Mouse (Mus musculus): Measurements from ENCODE around the gene Mogat2.

Gene Mogat2

GRCm38 (mm10) chr7:99235657-99236056 is 2.8 kb downstream of the Mogat2 start:
- DNase-seq (ENCODE audit: low read depth, low spot score): no peak

DNA sequence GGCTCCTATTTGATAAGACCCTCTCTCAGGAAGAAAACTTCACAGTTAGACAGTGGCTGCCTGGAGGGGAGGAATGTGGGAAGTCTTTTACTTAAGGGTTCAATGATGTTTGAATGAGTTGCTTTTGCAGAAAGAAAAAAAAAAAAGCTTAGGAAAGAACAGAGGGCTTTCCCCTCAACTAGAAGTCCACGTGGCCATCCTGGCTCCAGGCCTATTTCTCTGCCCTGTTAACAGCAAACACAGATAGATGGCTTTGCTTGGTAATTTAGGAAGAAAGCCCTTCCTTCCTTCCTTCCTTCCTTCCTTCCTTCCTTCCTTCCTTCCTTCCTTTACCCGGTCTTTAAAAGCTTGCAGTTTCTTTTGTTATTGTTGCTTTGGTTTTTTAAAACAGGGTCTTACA is 3.5 kb downstream of the Mogat2 start:
- DNase-seq (ENCODE audit: low read depth, low spot score): no peak

DNA sequence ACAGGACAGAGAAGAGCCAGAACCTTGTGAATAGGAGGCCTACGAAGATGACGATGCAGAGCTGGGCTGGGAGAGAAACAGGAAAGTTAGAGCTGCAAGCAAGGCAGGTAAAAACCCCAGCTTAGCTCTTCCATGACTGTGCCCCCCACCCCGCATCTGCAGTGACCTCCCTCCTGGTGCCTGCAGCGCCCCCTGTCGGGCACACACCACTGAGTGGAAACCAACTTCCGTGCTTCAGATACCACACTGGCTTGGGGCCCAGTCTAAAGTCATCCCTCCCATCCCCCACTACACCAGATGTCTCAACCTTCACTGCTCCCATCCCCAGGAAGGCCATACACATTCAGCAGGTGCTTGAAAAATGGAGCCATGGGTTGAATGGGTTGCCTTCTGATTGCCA is 5.8 kb downstream of the Mogat2 start:
- no peak for DNase-seq (ENCODE audit: low read depth, low spot score)

DNA sequence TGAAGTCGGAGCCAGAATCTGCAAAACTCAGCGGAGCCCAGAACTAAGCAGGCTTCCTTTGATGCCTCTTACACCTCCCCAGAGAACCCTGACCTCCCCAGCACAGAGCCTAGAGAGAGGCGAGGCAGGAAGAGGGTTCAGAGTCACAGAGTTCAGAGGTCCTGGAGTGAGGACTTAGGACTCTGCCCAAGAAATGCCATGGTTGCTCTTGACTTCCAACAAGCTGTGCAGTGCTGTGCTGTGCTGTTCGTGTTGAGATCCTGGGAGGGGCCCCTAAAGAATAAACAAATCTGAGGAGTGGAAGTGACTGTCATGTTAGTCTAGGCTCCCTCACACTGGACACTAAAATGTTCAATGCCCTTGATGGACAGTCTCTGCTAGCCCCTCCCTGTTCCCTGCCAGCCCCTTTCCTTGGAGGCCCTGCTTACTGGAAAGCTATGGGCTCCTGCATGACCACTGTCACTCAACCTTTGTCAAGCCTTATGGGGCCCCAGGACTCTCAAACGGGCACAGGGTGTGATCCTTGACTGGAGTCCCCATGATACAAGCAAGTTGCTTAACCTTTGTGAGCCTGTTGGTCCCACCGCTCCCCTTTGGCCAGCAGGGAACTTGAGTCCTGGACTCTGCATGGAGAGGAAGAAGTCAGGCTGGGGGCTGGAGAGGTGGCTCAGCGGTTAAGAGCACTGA is 8.2 kb downstream of the Mogat2 start:
- no peak for DNase-seq (ENCODE audit: low read depth, low spot score)

DNA sequence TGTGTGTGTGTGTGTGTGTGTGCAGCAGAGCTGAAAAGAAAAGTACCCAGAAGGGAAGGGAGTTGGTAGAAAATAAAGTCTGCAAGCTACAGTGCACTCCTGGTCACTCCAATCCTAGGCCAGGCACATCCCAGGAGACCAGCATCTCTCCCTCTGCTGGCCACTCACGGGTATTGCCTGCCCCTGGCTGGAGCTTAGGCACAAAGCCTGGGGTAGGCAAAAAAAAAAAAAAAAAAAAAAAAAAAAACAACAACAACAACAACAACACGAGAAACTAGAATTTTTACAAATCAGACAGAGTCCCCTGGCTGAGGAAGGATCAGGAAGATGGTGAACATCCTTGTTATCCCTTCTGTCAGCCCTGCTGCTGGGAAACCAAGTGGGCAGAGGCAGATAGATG is 9.0 kb downstream of the Mogat2 start:
- DNase-seq (ENCODE audit: low read depth, low spot score): peak; percentile 66

DNA sequence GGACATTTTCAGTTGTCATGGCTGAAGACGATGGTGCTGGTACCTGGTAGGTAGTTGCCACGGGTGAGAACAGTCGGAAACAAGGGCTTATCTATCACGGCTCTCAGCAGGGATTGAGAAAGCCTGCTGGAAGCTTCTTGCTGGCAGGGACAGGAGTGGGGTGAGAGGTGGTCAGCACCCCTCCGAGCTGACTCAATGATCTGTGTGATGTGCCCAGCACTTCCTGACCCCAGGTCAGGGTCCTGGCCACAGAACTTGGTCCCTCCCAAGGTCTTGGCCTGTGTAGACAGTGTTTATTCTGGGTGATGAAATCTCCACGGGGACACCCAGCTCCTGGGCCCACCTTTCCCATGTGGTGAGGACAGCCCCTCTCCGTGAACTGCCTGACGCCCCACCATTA is 9.6 kb downstream of the Mogat2 start:
- no peak for DNase-seq (ENCODE audit: low read depth, low spot score)

DNA sequence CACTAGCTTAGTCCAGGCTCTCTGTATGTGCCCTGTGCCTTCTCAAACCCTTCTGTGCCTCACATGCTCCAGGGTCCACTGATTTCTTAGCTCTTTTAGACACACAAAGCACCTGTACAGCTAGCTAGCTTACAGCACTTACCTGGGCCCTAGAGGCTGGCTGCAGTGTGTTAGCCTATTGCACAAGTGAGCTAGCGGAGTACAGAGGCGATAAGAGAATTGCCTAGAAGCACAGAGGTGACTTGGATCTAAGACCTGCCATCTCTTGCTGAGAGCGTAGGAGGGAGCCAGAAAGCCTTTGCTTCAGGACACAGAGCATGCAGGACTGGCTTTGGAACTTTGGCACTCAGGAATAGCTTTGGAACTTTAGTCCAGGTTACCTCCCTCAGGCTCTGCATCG is 11.2 kb downstream of the Mogat2 start:
- DNase-seq (ENCODE audit: low read depth, low spot score): no peak

DNA sequence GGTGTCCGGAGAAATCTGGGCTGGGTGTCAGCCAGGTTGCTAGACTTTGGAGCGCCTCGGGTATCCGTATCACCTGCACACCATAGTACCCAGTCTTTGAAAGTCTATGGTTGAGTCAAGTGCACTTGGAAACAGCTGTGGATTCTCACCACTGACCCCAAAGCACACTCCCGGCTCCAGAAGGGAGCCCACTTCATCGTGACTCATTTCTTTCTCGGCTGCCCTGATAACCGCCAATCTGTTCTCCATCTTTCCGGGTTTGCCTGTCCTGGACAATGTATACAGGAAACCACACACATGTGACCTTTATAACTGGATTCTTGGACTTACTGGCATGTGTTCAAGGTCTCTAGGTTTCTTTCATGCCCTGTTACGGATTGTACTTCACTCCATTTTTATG is 11.8 kb downstream of the Mogat2 start:
- no peak for DNase-seq (ENCODE audit: low read depth, low spot score)

DNA sequence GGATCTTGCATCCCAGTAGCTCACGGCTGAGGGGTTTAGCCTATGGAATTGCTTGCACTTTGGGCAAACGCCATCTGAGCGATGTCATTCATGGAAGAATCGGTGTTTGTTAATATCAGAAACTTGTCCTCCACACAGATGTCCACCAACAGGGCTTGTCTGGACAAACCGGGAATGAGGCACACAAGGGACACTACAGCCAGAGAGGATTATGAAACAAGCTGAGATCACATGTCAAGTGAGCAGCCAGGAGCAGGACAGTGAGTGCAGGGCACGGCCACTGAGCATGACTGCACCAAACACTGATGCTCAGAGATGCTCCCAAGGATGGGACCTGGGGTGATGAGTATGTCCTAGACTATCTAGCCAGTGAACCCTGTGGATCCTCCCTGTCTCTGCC is 13.0 kb downstream of the Mogat2 start:
- no peak for DNase-seq (ENCODE audit: low read depth, low spot score)

DNA sequence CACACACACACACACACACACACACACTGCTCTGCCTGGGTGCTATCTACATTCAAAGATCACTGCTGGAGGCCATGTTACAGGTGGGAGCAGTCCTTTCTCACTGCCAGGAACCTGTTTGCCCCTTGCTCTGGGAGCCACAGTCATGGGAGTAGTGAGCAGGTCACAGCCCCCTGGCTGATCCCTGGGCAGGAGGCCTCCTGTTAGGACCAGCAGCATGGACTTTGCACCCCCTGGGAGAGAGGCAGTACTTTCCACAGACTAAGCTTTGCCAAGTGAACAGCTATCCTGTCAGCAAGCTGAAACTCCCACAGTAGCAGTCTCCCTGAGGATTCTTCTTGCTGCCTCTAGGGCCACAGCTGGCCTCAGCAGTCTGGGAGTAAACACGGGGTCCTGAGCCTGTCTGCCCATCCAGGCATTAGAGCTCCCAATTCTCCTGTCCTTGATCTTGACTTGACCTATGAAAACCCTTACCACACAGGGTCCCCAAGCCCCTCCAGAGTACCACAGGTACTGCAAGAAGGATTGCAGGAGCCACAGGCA is 13.7 kb downstream of the Mogat2 start:
- no peak for DNase-seq (ENCODE audit: low read depth, low spot score)

- no peak for DNase-seq (ENCODE audit: low read depth, low spot score)
Measured at GRCm38 (mm10) chr7:99224225-99224624, 14.2 kb downstream of the Mogat2 start.

- no peak for DNase-seq (ENCODE audit: low read depth, low spot score)
Measured at GRCm38 (mm10) chr7:99217338-99218074, 20.9 kb downstream of the Mogat2 start.

DNA sequence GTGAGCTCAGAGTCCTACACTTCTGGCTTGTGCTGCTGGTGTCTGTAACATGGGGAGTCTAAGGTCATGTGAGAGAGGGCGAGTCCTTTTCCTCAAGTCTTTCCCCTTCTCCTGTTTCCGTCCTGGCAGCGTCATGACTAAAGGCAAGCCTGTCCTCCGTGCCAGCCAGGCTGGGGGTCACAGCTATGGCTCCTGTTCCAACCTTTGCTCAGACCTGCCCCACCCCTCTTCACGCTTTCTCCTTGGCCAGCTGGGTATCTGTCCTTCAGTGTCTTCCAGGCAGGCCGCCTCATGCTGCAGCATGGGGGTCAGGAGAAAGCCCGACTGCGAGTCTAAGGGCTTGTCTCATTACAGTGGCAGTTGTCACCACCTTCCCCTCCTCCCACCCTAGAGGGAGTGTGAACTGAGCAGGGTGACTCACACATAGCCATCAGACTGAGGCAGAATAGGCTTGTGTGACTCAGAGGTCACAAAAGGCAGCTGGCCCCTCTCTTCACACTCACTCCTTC is 23.0 kb downstream of the Mogat2 start:
- no peak for DNase-seq (ENCODE audit: low read depth, low spot score)

DNA sequence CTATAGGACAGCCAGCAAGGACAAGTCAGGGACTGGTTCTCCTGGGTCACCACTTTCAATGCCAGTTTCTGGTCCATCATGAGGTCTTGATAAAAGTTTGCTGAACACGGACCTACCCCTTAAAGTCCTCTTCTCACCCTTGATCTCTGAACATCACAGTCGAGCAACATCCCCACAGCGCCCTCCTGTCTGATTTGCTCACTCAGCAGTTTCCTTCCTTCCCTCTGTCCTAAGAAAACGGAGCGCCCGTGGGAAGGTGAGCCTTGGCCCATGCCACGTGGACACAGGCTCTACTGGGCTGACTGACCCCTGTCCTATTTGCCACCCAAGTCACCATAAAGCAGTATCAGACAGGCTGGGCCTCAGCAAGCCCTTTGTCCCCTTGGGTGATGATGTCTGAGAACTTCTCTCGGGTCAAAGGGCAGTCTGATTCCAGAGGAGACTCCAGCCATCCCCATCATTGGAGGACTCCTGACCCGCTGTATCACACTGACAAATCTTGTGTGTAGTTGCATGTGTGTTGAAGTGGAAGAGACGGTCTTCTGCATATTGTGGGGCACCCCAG is 23.7 kb downstream of the Mogat2 start:
- DNase-seq (ENCODE audit: low read depth, low spot score): no peak

- no peak for DNase-seq (ENCODE audit: low read depth, low spot score)
Measured at GRCm38 (mm10) chr7:99213686-99214085, 24.7 kb downstream of the Mogat2 start.

DNA sequence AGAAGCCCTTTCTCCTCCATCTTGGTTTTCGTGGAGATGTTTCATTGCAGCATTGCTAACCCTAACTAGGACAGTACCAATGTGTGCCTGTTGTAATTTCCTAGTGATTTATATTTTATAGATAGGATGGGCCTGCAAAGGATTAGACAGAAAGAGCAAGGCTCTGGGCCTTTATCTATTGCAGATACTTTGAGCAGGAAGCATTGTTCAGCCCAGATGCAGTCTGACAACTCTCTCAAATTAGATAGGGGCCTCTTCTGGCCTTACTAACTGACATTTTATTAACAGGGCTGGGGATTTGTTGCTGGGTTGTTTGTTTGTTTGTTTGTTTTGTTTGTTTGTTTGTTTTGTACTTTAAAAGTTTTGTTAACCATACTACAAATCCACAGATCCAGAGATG is 25.4 kb downstream of the Mogat2 start:
- DNase-seq (ENCODE audit: low read depth, low spot score): no peak

DNA sequence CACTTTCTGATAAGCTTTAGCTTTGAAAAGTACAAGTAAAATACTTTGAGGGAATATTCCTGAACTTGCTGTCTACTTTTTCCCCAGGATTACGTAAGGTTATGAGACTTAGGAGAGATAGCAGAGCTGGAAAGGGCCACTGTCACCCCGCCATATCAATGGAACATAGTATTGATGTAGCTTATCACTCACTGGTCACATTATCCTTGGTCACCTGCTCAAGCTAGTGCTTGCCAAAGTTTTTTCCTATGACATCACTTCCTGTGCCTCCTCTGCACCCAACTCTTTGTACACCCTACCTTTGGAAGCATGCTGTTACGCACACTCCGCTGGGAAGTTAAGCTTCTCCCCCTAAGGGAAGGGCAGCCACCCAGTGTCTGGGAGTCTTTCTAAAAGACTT is 29.7 kb downstream of the Mogat2 start:
- DNase-seq (ENCODE audit: low read depth, low spot score): no peak

GRCm38 (mm10) chr7:99206364-99206763 is 32.1 kb downstream of the Mogat2 start:
- DNase-seq (ENCODE audit: low read depth, low spot score): no peak

- DNase-seq (ENCODE audit: low read depth, low spot score): no peak
Measured at GRCm38 (mm10) chr7:99202163-99202562, 36.3 kb downstream of the Mogat2 start.

DNA sequence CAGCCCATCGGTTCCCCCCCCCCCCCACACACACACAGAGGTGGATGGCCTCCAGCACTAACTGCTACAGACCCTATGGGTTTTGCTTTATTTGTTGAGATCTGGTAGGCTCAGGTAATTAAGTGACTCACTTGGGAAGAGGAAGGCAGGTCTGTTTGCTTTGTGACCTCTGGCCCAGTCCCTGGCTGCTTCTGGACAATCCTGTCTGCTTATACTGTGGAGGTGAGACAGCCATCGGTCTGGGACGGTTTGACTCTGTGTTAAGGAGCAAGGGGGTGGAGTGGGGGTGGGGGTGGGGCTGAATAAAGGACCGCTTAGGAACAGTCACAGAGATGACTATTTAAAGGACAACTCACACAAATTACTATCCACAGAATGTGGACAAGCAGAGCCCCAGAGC is 38.1 kb downstream of the Mogat2 start:
- DNase-seq (ENCODE audit: low read depth, low spot score): no peak

- DNase-seq (ENCODE audit: low read depth, low spot score): no peak
Measured at GRCm38 (mm10) chr7:99199451-99200175, 38.8 kb downstream of the Mogat2 start.

DNA sequence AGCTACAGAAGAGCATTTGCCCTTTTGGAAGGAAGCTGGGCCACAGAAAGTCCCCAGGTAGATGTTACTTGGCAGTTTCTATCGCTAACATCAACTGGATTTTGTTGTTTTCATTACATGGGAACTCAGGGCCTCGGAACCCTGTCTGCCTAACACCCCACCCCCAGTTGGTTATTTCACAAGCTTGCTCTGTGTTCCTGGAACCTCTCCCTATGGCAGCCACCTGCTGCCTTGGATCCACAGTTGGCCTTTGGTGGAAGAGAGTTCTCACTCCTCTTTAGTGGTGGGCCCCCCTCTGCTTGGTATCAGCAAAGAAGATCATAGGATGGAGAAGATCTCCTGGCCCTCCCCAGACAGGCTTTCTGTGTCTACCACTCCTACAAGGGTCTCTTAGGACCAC is 39.6 kb downstream of the Mogat2 start:
- no peak for DNase-seq (ENCODE audit: low read depth, low spot score)

Data from mesoderm, embryonic 11.5 days (tissue).